15 mouse cellular contexts compared by ENCODE assay signal in genomic region chr4:134883808-134884207, GRCm38 (mm10). TPM values are rescaled to one million over a fixed set of nuclear protein-coding genes. Genes with fewer than 3 reads are reported as not detected.
DNase-seq lines count a peak whose midpoint lies in the region; ATAC-seq and TF ChIP-seq lines count a peak whose summit lies in the region.
"Had no signal": no experiment of that assay in that cellular context is flagged by ENCODE, and none has a peak within 500 bp of the region (broad histone marks: within the 10 kb centered on the region; RNA-seq: fewer than 3 reads in every experiment).

No protein-coding gene starts in this region.

- no peaks in the 10 kb centered on the region for H3K36me3 ChIP-seq in heart, adult 2 months (ENCODE audit: control insufficient read depth, insufficient read depth, low read length)
- no peaks in the 10 kb centered on the region for H3K36me3 ChIP-seq in heart, embryonic 12.5 days
- no peaks in the 10 kb centered on the region for H3K36me3 ChIP-seq in heart, embryonic 16.5 days (ENCODE audit: control insufficient read depth, insufficient read depth)
- H3K36me3 ChIP-seq: limb, embryonic 12.5 days had no signal

- intact Hi-C loops in heart, adult 2 months (cut with DNase I) = loop anchor here (10.0 kb wide), 1 partner anchor 339 kb away; no protein-coding TSS in a partner anchor

- H3K79me2 ChIP-seq in heart, adult 2 months (replicated peaks; ENCODE audit: control insufficient read depth, insufficient read depth, low read length) = no peaks in the 10 kb centered on the region

- no peak for TF ChIP-seq POLR2A in heart, adult 2 months (IDR thresholded peaks at IDR 0.05; ENCODE audit: insufficient read depth, low read depth, low read length)

- ATAC-seq in heart, embryonic 12.5 days (ENCODE audit: insufficient number of reproducible peaks, low FRiP score) = no peak
- ATAC-seq in heart, embryonic 16.5 days (replicated peaks; ENCODE audit: extremely low read depth, insufficient read depth, low FRiP score) = peak; percentile 83
- ATAC-seq: forebrain, embryonic 13.5 days; hindbrain, embryonic 16.5 days had no signal

- TF ChIP-seq EP300 in heart, adult 2 months (IDR thresholded peaks at IDR 0.05; ENCODE audit: insufficient read depth, low read depth, low read length) = peak; percentile 75

- WGBS in heart, adult 2 months = 52% methylated on average over 10 of the region's 10 CpGs
- WGBS in heart, embryonic 12.5 days = 64% methylated on average over 10 of the region's 10 CpGs
- 54% methylated on average over 10 of the region's 10 CpGs for WGBS in heart, embryonic 16.5 days

- no peak overlapping the region for H3K4me2 ChIP-seq in heart, embryonic 12.5 days
- peak overlapping the region; percentile 16; the same call in 1 of the 2 replicates for H3K4me2 ChIP-seq in heart, embryonic 16.5 days (ENCODE audit: low read depth, low read length)
- H3K4me2 ChIP-seq: forebrain, embryonic 13.5 days; limb, embryonic 12.5 days; liver, embryonic 12.5 days had no signal

- H3K27ac ChIP-seq in heart, adult 2 months = peak overlapping the region; percentile 38; the same call in 1 of the 2 replicates
- H3K27ac ChIP-seq in heart, embryonic 12.5 days (ENCODE audit: poor library complexity, severe bottlenecking) = no peak overlapping the region
- peak overlapping the region; percentile 82 for H3K27ac ChIP-seq in heart, embryonic 16.5 days (ENCODE audit: low read length)
- H3K27ac ChIP-seq: forebrain, embryonic 13.5 days; limb, embryonic 12.5 days; liver, embryonic 12.5 days had no signal

- TF ChIP-seq CTCF in heart, adult 2 months (IDR thresholded peaks at IDR 0.05) = no peak

- H3K9ac ChIP-seq in heart, adult 2 months (ENCODE audit: low read depth, low read length) = no peak overlapping the region
- no peak overlapping the region for H3K9ac ChIP-seq in heart, embryonic 12.5 days
- H3K9ac ChIP-seq in heart, embryonic 16.5 days (ENCODE audit: low read length) = no peak overlapping the region
- H3K9ac ChIP-seq: forebrain, embryonic 13.5 days; limb, embryonic 12.5 days; liver, embryonic 12.5 days had no signal

- no peak overlapping the region for H3K4me3 ChIP-seq in heart, adult 2 months
- H3K4me3 ChIP-seq in heart, embryonic 12.5 days = no peak overlapping the region
- no peak overlapping the region for H3K4me3 ChIP-seq in heart, embryonic 16.5 days (ENCODE audit: low read length)
- H3K4me3 ChIP-seq: erythroblast, embryonic 14.5 days; forebrain, embryonic 13.5 days; limb, embryonic 12.5 days; liver, embryonic 12.5 days had no signal

- H3K9me3 ChIP-seq in heart, embryonic 12.5 days (replicated peaks) = no peaks in the 10 kb centered on the region
- 0 out of 2 replicates have a peak, but pooled peaks cover under 1% of the 10 kb centered on the region for H3K9me3 ChIP-seq in heart, embryonic 16.5 days (replicated peaks; ENCODE audit: control insufficient read depth, low read length)
- H3K9me3 ChIP-seq: forebrain, embryonic 13.5 days; limb, embryonic 12.5 days; liver, embryonic 12.5 days had no signal

- peak; percentile 26 to 45 for DNase-seq in heart, adult 2 months
- DNase-seq in NIH3T3 (ENCODE audit: low read depth) (peak; percentile 11), adipocyte (ENCODE audit: low spot score) (no peak)
- no peak for DNase-seq in right cerebral cortex, postnatal 14 days
- no peak for DNase-seq in cerebellum, adult 9-11 months
- no peak for DNase-seq in embryo, embryonic 10 days (ENCODE audit: low spot score)

- peaks cover 2% of the 10 kb centered on the region for H3K4me1 ChIP-seq in heart, adult 2 months (ENCODE audit: control insufficient read depth, insufficient read depth, low read length)
- H3K4me1 ChIP-seq in heart, embryonic 12.5 days (replicated peaks) = peaks cover 4% of the 10 kb centered on the region
- H3K4me1 ChIP-seq in heart, embryonic 16.5 days (ENCODE audit: control insufficient read depth, insufficient read depth, low read length) = peaks cover 11% of the 10 kb centered on the region; the same call in 1 of the 2 replicates

- H3K27me3 ChIP-seq in heart, adult 2 months (ENCODE audit: control insufficient read depth, insufficient read depth, low read length) = no peaks in the 10 kb centered on the region
- peaks cover 3% of the 10 kb centered on the region; the same call in 1 of the 2 replicates for H3K27me3 ChIP-seq in heart, embryonic 12.5 days (replicated peaks)
- no peaks in the 10 kb centered on the region for H3K27me3 ChIP-seq in heart, embryonic 16.5 days (ENCODE audit: control insufficient read depth, insufficient read depth, low read length)
- H3K27me3 ChIP-seq: forebrain, embryonic 13.5 days; limb, embryonic 12.5 days; liver, embryonic 12.5 days had no signal

RNA-seq across cellular contexts. Expression of gene Rhd, which starts 19.5 kb away (rescaled TPM):
- total RNA-seq in heart, adult 2 months (2021) = 1 to 10 TPM; 3.2 to 5.7 TPM
- polyA plus RNA-seq in heart, adult 2 months (2012; rRNA removed) = 5.8 and 6.0 TPM in 2 replicates
- 23.6 and 28.1 TPM in 2 replicates for polyA plus RNA-seq in heart, embryonic 12.5 days (2016; fragmentation: Nextera tagmentation; extraction: Ambion mirVana)
- polyA plus RNA-seq in heart, embryonic 16.5 days (2015; fragmentation: Nextera tagmentation; extraction: Ambion mirVana) = 4.3 and 4.5 TPM in 2 replicates
- total RNA-seq: layer of hippocampus, postnatal 10 days had no signal
- polyA plus RNA-seq: large intestine, adult 2 months had no signal

RNA-seq across cellular contexts. Expression of gene Maco1, which starts 30.7 kb away (rescaled TPM):
- 10 to 100 TPM; 16.9 to 23.4 TPM for total RNA-seq in heart, adult 2 months (2021)
- 5.5 and 9.2 TPM in 2 replicates for polyA plus RNA-seq in heart, adult 2 months (2012; rRNA removed)
- 30.6 and 31.4 TPM in 2 replicates for polyA plus RNA-seq in heart, embryonic 12.5 days (2016; fragmentation: Nextera tagmentation; extraction: Ambion mirVana)
- 23.1 and 25.3 TPM in 2 replicates for polyA plus RNA-seq in heart, embryonic 16.5 days (2015; fragmentation: Nextera tagmentation; extraction: Ambion mirVana)

RNA-seq across cellular contexts. Expression of gene Tmem50a, which starts 31.0 kb away (rescaled TPM):
- total RNA-seq in heart, adult 2 months (2021) = 10 to 100 TPM; 59.3 to 69.2 TPM
- polyA plus RNA-seq in heart, adult 2 months (2012; rRNA removed) = 81.8 and 106 TPM in 2 replicates
- polyA plus RNA-seq in heart, embryonic 12.5 days (2016; fragmentation: Nextera tagmentation; extraction: Ambion mirVana) = 140 and 145 TPM in 2 replicates
- 143 and 150 TPM in 2 replicates for polyA plus RNA-seq in heart, embryonic 16.5 days (2015; fragmentation: Nextera tagmentation; extraction: Ambion mirVana)

RNA-seq across cellular contexts. Expression of gene Rsrp1, which starts 39.6 kb away (rescaled TPM):
- total RNA-seq in heart, adult 2 months (2021) = 100 to 1,000 TPM; 137 to 175 TPM
- polyA plus RNA-seq in heart, adult 2 months (2012; rRNA removed) = 192 TPM in 2 replicates
- 386 and 405 TPM in 2 replicates for polyA plus RNA-seq in heart, embryonic 12.5 days (2016; fragmentation: Nextera tagmentation; extraction: Ambion mirVana)
- polyA plus RNA-seq in heart, embryonic 16.5 days (2015; fragmentation: Nextera tagmentation; extraction: Ambion mirVana) = 399 and 472 TPM in 2 replicates

RNA-seq across cellular contexts. Expression of gene Syf2, which starts 46.9 kb away (rescaled TPM):
- total RNA-seq in heart, adult 2 months (2021) = 10 to 100 TPM; 48.7 to 61.1 TPM
- polyA plus RNA-seq in heart, adult 2 months (2012; rRNA removed) = 24.9 and 34.1 TPM in 2 replicates
- polyA plus RNA-seq in heart, embryonic 12.5 days (2016; fragmentation: Nextera tagmentation; extraction: Ambion mirVana) = 55.7 and 61.9 TPM in 2 replicates
- 49.1 and 78.9 TPM in 2 replicates for polyA plus RNA-seq in heart, embryonic 16.5 days (2015; fragmentation: Nextera tagmentation; extraction: Ambion mirVana)

Comparison
In these comparisons a context has a peak if more than half of its experiments do, and no peak if none do; other contexts are left out.
1. DNase-seq: peak in heart, adult 2 months (2 of 2) and NIH3T3 (single experiment); none in right cerebral cortex, postnatal 14 days (single experiment), adipocyte (single experiment), cerebellum, adult 9-11 months (single experiment) and embryo, embryonic 10 days (single experiment).